Mouse (Mus musculus): ENCODE results near the gene Ccdc97. TPM values are rescaled to one million over a fixed set of nuclear protein-coding genes. Genes with fewer than 3 reads are reported as not detected.

Gene Ccdc97
- 40.0 TPM for polyA plus RNA-seq (2015; fragmentation: Illumina TruSeq; extraction: RNeasy Lipid Tissue Mini Kit (QIAGEN cat#74804); ENCODE audit: low read depth, low replicate concordance)

DNA sequence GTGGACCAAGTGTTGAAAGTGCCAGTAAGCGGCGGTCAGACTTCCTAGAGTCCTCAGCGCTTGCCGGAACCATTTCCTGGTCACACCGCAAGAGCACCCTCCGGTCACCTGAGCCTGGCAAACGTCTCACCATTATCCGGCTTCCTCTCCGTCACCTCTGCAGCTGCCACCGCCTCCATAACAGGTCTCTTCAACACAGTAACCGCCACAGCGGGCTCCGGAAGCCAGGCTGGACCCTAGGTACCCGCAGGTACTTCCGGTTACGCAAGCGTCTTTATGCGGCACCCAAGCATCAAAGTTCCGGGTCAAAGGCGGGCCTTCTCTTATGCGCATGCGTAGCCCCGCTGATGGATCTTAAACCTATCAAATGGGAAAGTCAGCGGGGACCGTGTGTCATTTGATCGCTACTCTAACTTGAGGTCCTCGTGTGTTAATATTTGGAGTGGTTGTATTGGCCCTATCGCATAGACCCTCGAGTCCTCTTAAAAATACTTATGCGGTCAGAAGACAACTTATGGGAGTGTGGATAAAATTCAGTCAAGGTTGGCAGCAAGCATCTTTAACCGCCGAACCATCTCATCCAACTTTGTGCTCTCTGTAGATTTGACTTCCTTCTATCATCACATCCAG lies at the start of gene Ccdc97:
Gene Ccdc97, minus strand, starts transcription at position 301 of the 630 bp plus-strand sequence.

DNA sequence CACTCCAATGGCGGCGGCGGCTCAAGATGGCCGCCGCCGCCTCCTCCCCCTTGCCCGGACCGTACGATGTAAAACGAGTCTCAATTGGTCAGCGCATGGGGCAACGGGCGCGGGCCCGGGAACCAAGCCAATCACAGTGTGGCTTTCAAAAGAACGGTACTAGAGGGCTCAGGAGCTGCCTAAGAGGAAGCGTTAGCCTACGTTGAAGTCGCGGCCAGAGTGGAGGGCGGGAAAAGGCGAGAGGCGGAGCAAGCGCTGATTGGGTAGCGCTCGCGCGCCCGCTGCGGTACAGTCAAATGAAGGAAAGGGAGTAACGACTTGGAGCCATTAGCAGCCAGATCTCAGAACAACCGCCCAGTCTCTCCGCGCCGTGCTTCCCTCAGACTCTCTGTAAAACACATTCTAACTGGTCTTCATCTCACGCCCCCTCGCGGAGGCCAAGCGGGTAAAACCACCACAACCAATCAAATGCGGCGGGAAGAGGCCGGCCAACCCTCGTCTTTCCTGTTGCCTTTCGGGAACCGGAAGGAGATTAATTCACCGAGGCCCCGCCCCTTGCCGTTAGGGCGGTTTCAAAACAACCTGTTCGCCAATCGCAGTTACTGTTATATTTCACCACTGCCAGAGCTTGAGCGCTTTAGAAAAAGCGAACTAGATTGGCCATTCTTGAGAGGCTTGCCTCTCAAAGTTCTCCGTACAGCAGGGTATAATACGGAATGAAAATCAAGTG lies 36.0 kb upstream of the Ccdc97 start, which contains the start of gene Hnrnpul1:
Gene Hnrnpul1, minus strand, starts transcription at position 20 of the 730 bp plus-strand sequence.

DNA sequence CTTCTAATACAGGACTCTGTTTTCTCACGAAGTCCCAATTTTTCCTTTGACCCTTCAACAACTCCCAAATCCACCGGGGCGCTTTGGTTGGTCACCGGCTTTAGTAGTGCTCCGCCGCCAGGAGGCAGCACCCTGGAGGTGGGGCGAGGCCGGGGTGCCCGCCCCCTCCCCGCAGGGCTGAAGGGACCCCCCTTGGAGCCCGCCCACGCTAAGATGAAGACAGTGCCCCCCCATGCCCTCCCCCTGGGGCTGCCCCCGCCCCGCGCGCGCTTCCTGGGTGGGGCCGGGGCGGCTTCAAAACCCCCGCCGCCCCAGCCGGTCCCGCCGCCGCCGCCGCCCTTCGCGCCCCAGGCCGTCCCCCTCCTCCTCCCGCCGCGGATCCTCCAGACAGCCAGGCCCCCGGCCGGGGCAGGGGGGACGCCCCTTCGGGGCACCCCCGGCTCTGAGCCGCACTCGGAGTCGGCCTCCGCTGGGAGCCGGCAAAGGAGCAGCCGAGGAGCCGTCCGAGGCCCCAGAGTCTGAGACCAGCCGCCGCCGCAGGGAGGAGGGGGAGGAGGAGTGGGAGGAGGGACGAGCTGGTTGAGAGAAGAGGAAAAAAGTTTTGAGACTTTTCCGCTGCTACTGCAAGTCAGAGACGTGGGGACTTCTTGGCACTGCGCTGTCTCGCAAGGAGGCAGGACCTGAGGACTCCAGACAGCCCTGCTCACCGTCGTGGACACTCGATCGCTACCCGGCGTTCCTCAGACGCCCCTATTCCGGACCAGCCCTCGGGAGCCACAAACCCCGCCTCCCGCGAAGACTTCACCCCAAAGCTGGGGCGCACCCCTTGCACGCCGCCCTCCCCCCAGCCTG lies 32.0 kb downstream of the Ccdc97 start, which contains the start of gene Tgfb1:
Gene Tgfb1, plus strand, starts transcription at position 323 of the 852 bp plus-strand sequence.

DNA sequence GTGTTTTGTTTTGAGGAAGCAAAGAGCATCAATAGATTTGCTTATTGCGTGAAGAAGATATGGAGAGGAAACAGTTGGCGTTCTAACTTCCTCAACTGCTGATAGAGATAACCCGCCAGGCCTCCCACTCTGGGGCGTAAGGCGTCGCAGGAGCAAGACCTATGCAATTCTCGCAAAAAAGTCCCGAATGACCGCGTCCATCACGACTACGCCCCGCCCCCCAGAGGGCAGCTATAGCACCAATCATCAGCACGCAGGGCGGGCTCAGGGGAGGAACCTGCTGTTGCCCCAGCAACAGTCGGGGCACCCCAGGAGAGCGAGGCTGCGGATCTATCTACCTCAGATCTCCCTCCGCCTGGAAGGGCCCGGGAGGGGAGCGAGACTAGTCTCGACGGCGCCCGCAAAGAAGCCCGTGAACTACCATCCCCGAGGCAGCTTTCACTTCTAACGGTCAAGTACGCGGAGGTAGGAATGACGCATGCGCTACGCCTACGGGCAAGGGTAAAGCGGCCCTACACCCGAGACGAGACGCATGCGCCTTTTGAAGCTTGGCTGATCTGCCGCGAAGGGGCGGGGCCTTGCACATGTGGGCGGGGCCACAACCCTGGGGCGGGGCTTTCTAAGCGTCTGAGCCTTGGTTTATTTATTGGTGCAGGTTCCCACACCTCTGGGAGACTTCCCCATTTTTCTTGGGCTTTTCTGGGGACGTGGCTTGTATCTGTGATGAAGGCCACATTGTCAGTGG lies 38.2 kb downstream of the Ccdc97 start, which contains the start of gene B9d2:
Gene B9d2, plus strand, starts transcription at position 267 of the 745 bp plus-strand sequence.

DNA sequence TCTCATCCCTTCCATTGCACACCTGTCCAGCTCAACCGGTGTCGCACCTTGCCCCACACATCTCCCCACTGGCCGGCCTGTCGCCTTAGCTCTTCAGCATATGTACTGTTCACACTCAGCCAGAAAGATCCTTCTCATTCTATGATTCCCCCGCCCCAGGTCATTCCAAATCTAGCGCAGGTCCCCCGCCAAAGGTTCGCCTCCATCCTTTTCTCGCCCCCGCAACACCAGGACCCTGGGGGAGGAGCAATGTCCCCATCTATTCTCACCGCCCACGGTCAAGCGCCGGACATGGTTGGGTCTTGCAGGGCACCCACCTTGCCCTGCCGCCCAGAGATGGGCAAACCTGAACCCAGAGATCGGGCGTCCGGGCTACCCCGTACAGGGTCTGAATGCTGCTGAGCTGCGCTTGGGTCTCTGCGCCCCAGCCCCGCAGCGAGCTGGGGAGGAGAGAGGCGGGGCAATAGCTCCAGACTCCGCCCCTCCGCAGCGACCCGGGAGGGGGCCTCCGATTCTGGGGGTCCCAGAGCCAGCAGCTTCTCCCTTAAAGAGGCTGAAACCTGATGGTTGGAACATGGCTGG lies 44.1 kb downstream of the Ccdc97 start, which contains the start of gene Tmem91:
Gene Tmem91, minus strand, starts transcription at position 448 of the 582 bp plus-strand sequence.

Other genes with a start within 250 kb of the Ccdc97 start
- gene Ceacam1, start 241.5 kb downstream of the Ccdc97 start, polyA plus RNA-seq (2015; fragmentation: Illumina TruSeq; extraction: RNeasy Lipid Tissue Mini Kit (QIAGEN cat#74804); ENCODE audit: low read depth, low replicate concordance) = 3.0 TPM
- 0.88 TPM for gene Ceacam2, start 179.2 kb downstream of the Ccdc97 start, polyA plus RNA-seq (2015; fragmentation: Illumina TruSeq; extraction: RNeasy Lipid Tissue Mini Kit (QIAGEN cat#74804); ENCODE audit: low read depth, low replicate concordance)
- not detected for gene Erich4, start 103.2 kb downstream of the Ccdc97 start, polyA plus RNA-seq (2015; fragmentation: Illumina TruSeq; extraction: RNeasy Lipid Tissue Mini Kit (QIAGEN cat#74804); ENCODE audit: low read depth, low replicate concordance)
- gene Dmac2, start 99.7 kb downstream of the Ccdc97 start, polyA plus RNA-seq (2015; fragmentation: Illumina TruSeq; extraction: RNeasy Lipid Tissue Mini Kit (QIAGEN cat#74804); ENCODE audit: low read depth, low replicate concordance) = 62.6 TPM
- gene B3gnt8, start 92.4 kb downstream of the Ccdc97 start, polyA plus RNA-seq (2015; fragmentation: Illumina TruSeq; extraction: RNeasy Lipid Tissue Mini Kit (QIAGEN cat#74804); ENCODE audit: low read depth, low replicate concordance) = 0.24 TPM
- 46.7 TPM for gene Bckdha, start 60.1 kb downstream of the Ccdc97 start, polyA plus RNA-seq (2015; fragmentation: Illumina TruSeq; extraction: RNeasy Lipid Tissue Mini Kit (QIAGEN cat#74804); ENCODE audit: low read depth, low replicate concordance)
- 23.8 TPM for gene Exosc5, start 59.9 kb downstream of the Ccdc97 start, polyA plus RNA-seq (2015; fragmentation: Illumina TruSeq; extraction: RNeasy Lipid Tissue Mini Kit (QIAGEN cat#74804); ENCODE audit: low read depth, low replicate concordance)
- 51.4 TPM for gene Tmem91, start 43.9 kb downstream of the Ccdc97 start, polyA plus RNA-seq (2015; fragmentation: Illumina TruSeq; extraction: RNeasy Lipid Tissue Mini Kit (QIAGEN cat#74804); ENCODE audit: low read depth, low replicate concordance)
- 47.4 TPM for gene B9d2, start 38.3 kb downstream of the Ccdc97 start, polyA plus RNA-seq (2015; fragmentation: Illumina TruSeq; extraction: RNeasy Lipid Tissue Mini Kit (QIAGEN cat#74804); ENCODE audit: low read depth, low replicate concordance)
- gene Tgfb1, start 32.1 kb downstream of the Ccdc97 start, polyA plus RNA-seq (2015; fragmentation: Illumina TruSeq; extraction: RNeasy Lipid Tissue Mini Kit (QIAGEN cat#74804); ENCODE audit: low read depth, low replicate concordance) = 4.1 TPM
- 55.6 TPM for gene Hnrnpul1, start 35.7 kb upstream of the Ccdc97 start, polyA plus RNA-seq (2015; fragmentation: Illumina TruSeq; extraction: RNeasy Lipid Tissue Mini Kit (QIAGEN cat#74804); ENCODE audit: low read depth, low replicate concordance)
- 28.9 TPM for gene Axl, start 69.6 kb upstream of the Ccdc97 start, polyA plus RNA-seq (2015; fragmentation: Illumina TruSeq; extraction: RNeasy Lipid Tissue Mini Kit (QIAGEN cat#74804); ENCODE audit: low read depth, low replicate concordance)
- 6.3 TPM for gene Cyp2s1, start 97.8 kb upstream of the Ccdc97 start, polyA plus RNA-seq (2015; fragmentation: Illumina TruSeq; extraction: RNeasy Lipid Tissue Mini Kit (QIAGEN cat#74804); ENCODE audit: low read depth, low replicate concordance)
- not detected for gene Cyp2b10, start 178.5 kb upstream of the Ccdc97 start, polyA plus RNA-seq (2015; fragmentation: Illumina TruSeq; extraction: RNeasy Lipid Tissue Mini Kit (QIAGEN cat#74804); ENCODE audit: low read depth, low replicate concordance)

Data from brain, adult 10 weeks (tissue).